Mouse (Mus musculus) midbrain, embryonic 12.5 days (tissue): ENCODE data around the gene Lsr. TPM values are rescaled to one million over a fixed set of nuclear protein-coding genes. Genes with fewer than 3 reads are reported as not detected.

Source experiments
- ATAC-seq: fragments of 200-750 bp; cut with Nextera tagmentation; 2 replicates; pipeline ENCODE4 v1.8.0; 2017; ENCODE audit warnings: low read depth, moderate TSS enrichment, moderate library complexity; ENCODE audit not compliant: low FRiP score
- H3K27ac ChIP-seq: fragments of 300-500 bp; sonication (generic); replicated peaks from 2 replicates; pipeline ENCODE4 v1.5.1; 2016; ENCODE audit warnings: mild to moderate bottlenecking
- H3K27me3 ChIP-seq: fragments of 300-500 bp; sonication (generic); 2 replicates; pipeline ENCODE4 v1.6.1; 2016; ENCODE audit warnings: mild to moderate bottlenecking
- H3K36me3 ChIP-seq: fragments of 300-500 bp; sonication (generic); 2 replicates; pipeline ENCODE4 v1.6.1; 2016
- H3K4me1 ChIP-seq: fragments of 300-500 bp; sonication (generic); 2 replicates; pipeline ENCODE4 v1.6.1; 2016
- H3K4me2 ChIP-seq: fragments of 300-500 bp; sonication (generic); replicated peaks from 2 replicates; pipeline ENCODE4 v1.6.1; 2016; ENCODE audit warnings: mild to moderate bottlenecking, moderate library complexity
- H3K4me3 ChIP-seq: fragments of 300-500 bp; sonication (generic); 2 replicates; pipeline ENCODE4 v1.5.1; 2016; ENCODE audit warnings: mild to moderate bottlenecking
- H3K9ac ChIP-seq: fragments of 300-500 bp; sonication (generic); replicated peaks from 2 replicates; pipeline ENCODE4 v1.6.1; 2016; ENCODE audit warnings: mild to moderate bottlenecking, moderate library complexity
- H3K9me3 ChIP-seq: fragments of 300-500 bp; sonication (generic); 2 replicates; pipeline ENCODE4 v1.6.1; 2016; ENCODE audit warnings: mild to moderate bottlenecking
- WGBS: fragments of 180-500 bp; shearing (Covaris S2); methylation state at CpG from one replicate; pipeline ENCODE4 v1.1.7; 2016; 5-methylcytosine and 5-hydroxymethylcytosine counted together
- polyA plus RNA-seq: library from polyadenylated mRNA; unstranded; fragments of >200 nt; fragmentation: Nextera tagmentation; extraction: Ambion mirVana; gene quantifications from 2 replicates; pipeline ENCODE4 v1.2.1, GENCODE M21; 2016

Gene Lsr
- polyA plus RNA-seq, 1 experiment from 2014 or later = 16.1 TPM

GRCm38 (mm10) chr7:30985357-30985756 is 12.1 kb upstream of the Lsr start:
- no peak for ATAC-seq
- H3K36me3 ChIP-seq = no peaks in the 10 kb centered on the region
- WGBS = 85% methylated on average over 9 of the region's 9 CpGs
- no peaks in the 10 kb centered on the region for H3K9me3 ChIP-seq
- no peaks in the 10 kb centered on the region for H3K4me1 ChIP-seq
- no peak overlapping the region for H3K4me2 ChIP-seq
- no peak overlapping the region for H3K9ac ChIP-seq
- no peak overlapping the region for H3K27ac ChIP-seq
- H3K27me3 ChIP-seq = no peaks in the 10 kb centered on the region
- no peak overlapping the region for H3K4me3 ChIP-seq

GRCm38 (mm10) chr7:30981703-30982102 is 8.4 kb upstream of the Lsr start:
- H3K9ac ChIP-seq = no peak overlapping the region
- H3K4me1 ChIP-seq = no peaks in the 10 kb centered on the region
- H3K27me3 ChIP-seq = no peaks in the 10 kb centered on the region
- WGBS = 89% methylated on average over 4 of the region's 4 CpGs
- no peak overlapping the region for H3K27ac ChIP-seq
- no peak for ATAC-seq
- H3K4me3 ChIP-seq = no peak overlapping the region
- H3K4me2 ChIP-seq = no peak overlapping the region
- no peaks in the 10 kb centered on the region for H3K36me3 ChIP-seq
- H3K9me3 ChIP-seq = no peaks in the 10 kb centered on the region

DNA sequence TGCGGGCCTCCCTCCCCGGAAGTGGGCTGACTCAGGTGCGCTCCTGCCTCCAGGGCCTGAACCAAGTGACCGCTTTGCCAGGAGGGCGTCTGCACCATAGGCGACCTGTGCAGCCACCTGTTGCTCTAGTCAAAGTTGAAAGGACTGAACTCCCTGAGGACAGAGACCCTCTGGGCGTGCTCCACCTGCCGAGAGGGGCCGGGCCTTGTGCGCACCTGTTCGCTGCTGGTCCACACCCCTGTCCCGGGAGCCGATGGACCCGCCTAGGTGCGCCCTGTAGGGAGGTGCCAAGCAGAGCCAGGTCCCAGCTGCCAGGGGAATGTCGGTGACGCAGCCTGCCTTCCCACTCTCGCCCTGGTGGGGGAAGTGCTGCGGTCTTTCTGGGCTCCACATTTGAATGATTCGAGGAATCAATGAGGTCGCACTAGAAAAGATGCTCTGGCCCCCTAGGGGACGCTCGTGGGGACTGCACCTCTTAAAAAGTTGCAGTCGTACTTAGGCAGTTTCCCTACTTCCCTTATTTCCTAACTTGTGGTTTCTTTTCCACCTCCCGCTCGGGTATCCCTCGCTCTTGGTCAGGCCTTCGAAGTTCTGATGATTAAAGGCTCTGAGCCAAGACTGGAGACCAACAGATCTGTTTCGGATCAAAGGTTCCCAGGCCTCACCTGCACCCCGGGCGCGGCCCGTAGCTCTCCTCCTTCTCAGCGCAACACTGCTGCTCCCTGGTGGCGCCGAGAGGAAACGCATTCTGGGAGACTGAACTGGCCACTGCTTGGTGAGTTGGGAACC is 431 bp upstream of the Lsr start, which contains the start of gene Fam187b:
TSS of gene Fam187b (plus strand) at position 290 of the 789 bp plus-strand sequence.
- Histone ChIP-seq H3K4me3 (peak within 1 kb of the TSS; percentile 40), H3K36me3 (no peaks in the 10 kb centered on the region), H3K9ac (peak within 1 kb of the TSS; percentile 41), H3K4me2 (peak within 1 kb of the TSS; percentile 59), H3K9me3 (no peaks in the 10 kb centered on the region), H3K4me1 (peaks cover 10% of the 10 kb centered on the region), H3K27me3 (peaks cover 22% of the 10 kb centered on the region), H3K27ac (no peak within 1 kb of the TSS)
- WGBS = under 1% methylated on average over 37 of the region's 37 CpGs
- peak; percentile 77 for ATAC-seq

GRCm38 (mm10) chr7:30972426-30973250 is 626 bp downstream of the Lsr start:
- peak; percentile 32; the same call in 1 of the 2 replicates for ATAC-seq

DNA sequence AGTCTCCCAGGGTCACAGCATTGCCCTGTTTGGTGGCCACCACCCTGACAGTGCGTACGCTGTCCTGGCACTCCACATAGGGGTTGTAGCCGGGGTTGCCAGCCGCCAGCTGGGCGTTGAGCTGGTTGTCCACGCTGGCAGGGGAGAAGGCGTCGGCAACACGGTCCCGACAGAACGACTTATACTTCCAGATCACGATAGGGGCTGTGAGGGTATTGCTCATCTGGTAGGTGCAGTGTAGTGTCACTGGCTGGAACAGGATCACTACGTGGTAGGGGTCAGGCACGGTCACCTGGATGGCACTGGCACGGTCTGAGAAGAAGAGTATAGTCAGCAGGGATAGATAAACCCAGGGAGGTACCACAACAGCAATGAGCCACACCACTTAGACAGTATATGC is 1.4 kb downstream of the Lsr start:
- ATAC-seq = no peak
- Histone ChIP-seq H3K4me3 (peak overlapping the region; percentile 40; the same call in 1 of the 2 replicates), H3K4me2 (peak overlapping the region; percentile 59; the same call in 1 of the 2 replicates), H3K27me3 (peaks cover 22% of the 10 kb centered on the region), H3K9ac (no peak overlapping the region), H3K9me3 (no peaks in the 10 kb centered on the region), H3K27ac (no peak overlapping the region), H3K36me3 (no peaks in the 10 kb centered on the region), H3K4me1 (peaks cover 10% of the 10 kb centered on the region)
- WGBS = 94% methylated on average over 15 of the region's 15 CpGs

More at GRCm38 (mm10) chr7:30972426-30973250, 626 bp downstream of the Lsr start:
- Histone ChIP-seq H3K9ac (peak overlapping the region; percentile 41; the same call in 1 of the 2 replicates), H3K36me3 (no peaks in the 10 kb centered on the region), H3K4me1 (peaks cover 10% of the 10 kb centered on the region), H3K27ac (no peak overlapping the region), H3K9me3 (no peaks in the 10 kb centered on the region), H3K4me2 (peak overlapping the region; percentile 59), H3K4me3 (peak overlapping the region; percentile 40), H3K27me3 (peaks cover 22% of the 10 kb centered on the region)
- WGBS = 2% methylated on average over 41 of the region's 41 CpGs

- Histone ChIP-seq H3K4me3 (no peak overlapping the region), H3K27ac (no peak overlapping the region), H3K9ac (no peak overlapping the region), H3K4me2 (no peak overlapping the region), H3K4me1 (peaks cover 10% of the 10 kb centered on the region), H3K9me3 (no peaks in the 10 kb centered on the region), H3K36me3 (no peaks in the 10 kb centered on the region), H3K27me3 (peaks cover 22% of the 10 kb centered on the region)
- WGBS = 88% methylated on average over 4 of the region's 4 CpGs
- ATAC-seq = no peak
Observed at GRCm38 (mm10) chr7:30969174-30969573, 4.1 kb downstream of the Lsr start.

DNA sequence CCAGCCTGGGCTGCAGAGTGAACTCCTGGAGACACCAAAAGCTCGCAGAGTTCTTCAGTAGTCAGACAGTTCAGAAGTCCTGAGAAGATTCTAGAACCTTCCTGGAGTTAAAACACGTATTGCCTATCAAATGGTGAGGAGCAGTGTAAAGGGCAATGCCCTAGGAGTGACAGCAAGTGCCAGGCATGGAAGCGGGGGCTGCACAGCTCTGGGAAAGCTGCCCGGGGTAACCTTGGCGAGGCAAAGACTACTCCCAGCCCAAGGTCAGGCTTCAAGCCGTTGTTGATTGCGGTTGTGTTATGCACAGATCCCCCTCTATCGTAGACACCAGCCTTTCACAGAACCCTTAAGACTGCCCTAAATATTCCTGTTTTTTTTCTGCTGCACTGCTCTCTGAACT is 4.7 kb downstream of the Lsr start:
- H3K9ac ChIP-seq = no peak overlapping the region
- peaks cover 10% of the 10 kb centered on the region for H3K4me1 ChIP-seq
- no peaks in the 10 kb centered on the region for H3K9me3 ChIP-seq
- no peak overlapping the region for H3K4me2 ChIP-seq
- 89% methylated on average over 8 of the region's 8 CpGs for WGBS
- H3K36me3 ChIP-seq = no peaks in the 10 kb centered on the region
- peaks cover 20% of the 10 kb centered on the region for H3K27me3 ChIP-seq
- H3K4me3 ChIP-seq = no peak overlapping the region
- no peak overlapping the region for H3K27ac ChIP-seq
- no peak for ATAC-seq

- no peak for ATAC-seq
- WGBS = 84% methylated on average over 3 of the region's 3 CpGs
- peaks cover under 1% of the 10 kb centered on the region for H3K27me3 ChIP-seq
Observed at GRCm38 (mm10) chr7:30966657-30967056, 6.6 kb downstream of the Lsr start.

GRCm38 (mm10) chr7:30965677-30966076 is 7.6 kb downstream of the Lsr start:
- Histone ChIP-seq H3K27me3 (no peaks in the 10 kb centered on the region), H3K4me1 (no peaks in the 10 kb centered on the region), H3K36me3 (no peaks in the 10 kb centered on the region), H3K4me3 (no peak overlapping the region), H3K27ac (no peak overlapping the region), H3K9me3 (no peaks in the 10 kb centered on the region), H3K4me2 (no peak overlapping the region), H3K9ac (no peak overlapping the region)
- 76% methylated on average over 14 of the region's 14 CpGs for WGBS
- no peak for ATAC-seq

More at GRCm38 (mm10) chr7:30966657-30967056, 6.6 kb downstream of the Lsr start:
- Histone ChIP-seq H3K4me3 (no peak overlapping the region), H3K9ac (no peak overlapping the region), H3K4me2 (no peak overlapping the region), H3K36me3 (no peaks in the 10 kb centered on the region), H3K27ac (no peak overlapping the region), H3K4me1 (no peaks in the 10 kb centered on the region), H3K9me3 (no peaks in the 10 kb centered on the region)

- WGBS = 91% methylated on average over 7 of the region's 7 CpGs
- no peak overlapping the region for H3K27ac ChIP-seq
Observed at GRCm38 (mm10) chr7:30964366-30964765, 8.9 kb downstream of the Lsr start.

DNA sequence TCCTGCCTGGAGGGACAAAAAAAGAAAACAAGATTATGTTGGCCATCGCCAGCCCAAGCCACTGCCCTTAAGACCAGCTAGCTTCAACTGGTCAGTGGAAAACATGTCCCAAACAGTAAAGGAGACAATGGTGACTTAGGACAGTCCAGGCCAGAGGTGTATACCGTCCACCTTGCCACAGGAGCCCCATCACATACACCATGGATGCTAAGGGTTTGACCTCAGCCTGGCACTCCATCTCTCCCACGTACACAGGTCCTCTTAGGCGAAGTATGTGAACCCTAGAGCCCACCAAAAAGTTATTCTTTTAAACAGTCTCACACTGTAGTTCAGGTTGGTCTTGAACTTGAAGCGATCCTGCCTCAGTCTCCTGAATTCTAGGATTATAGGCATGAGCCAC is 10.4 kb downstream of the Lsr start:
- H3K36me3 ChIP-seq = peaks cover 14% of the 10 kb centered on the region
- H3K4me2 ChIP-seq = no peak overlapping the region
- no peak overlapping the region for H3K27ac ChIP-seq
- H3K4me3 ChIP-seq = no peak overlapping the region
- 92% methylated on average over 5 of the region's 5 CpGs for WGBS
- no peak for ATAC-seq
- no peaks in the 10 kb centered on the region for H3K9me3 ChIP-seq
- H3K9ac ChIP-seq = no peak overlapping the region
- no peaks in the 10 kb centered on the region for H3K27me3 ChIP-seq
- H3K4me1 ChIP-seq = peaks cover 8% of the 10 kb centered on the region

More at GRCm38 (mm10) chr7:30964366-30964765, 8.9 kb downstream of the Lsr start:
- Histone ChIP-seq H3K27me3 (no peaks in the 10 kb centered on the region), H3K36me3 (0 out of 2 replicates have a peak, but pooled peaks cover 2% of the 10 kb centered on the region), H3K9ac (no peak overlapping the region), H3K4me1 (no peaks in the 10 kb centered on the region), H3K9me3 (no peaks in the 10 kb centered on the region), H3K4me2 (no peak overlapping the region), H3K4me3 (no peak overlapping the region)
- ATAC-seq = no peak
